Mouse (Mus musculus): Measurements from ENCODE around the gene Usp39. TPM values are rescaled to one million over a fixed set of nuclear protein-coding genes. Genes with fewer than 3 reads are reported as not detected.

Usp39 gene
- polyA plus RNA-seq, 1 experiment from 2014 or later, result 116 TPM

Other genes with a start within 250 kb of the Usp39 start
- 33.4 and 40.7 TPM in 2 replicates for gene St3gal5, start 247.6 kb downstream of the Usp39 start, polyA plus RNA-seq (2014; fragmentation: Nextera tagmentation; extraction: Ambion mirVana)
- 4.8 and 6.1 TPM in 2 replicates for gene Atoh8, start 109.6 kb downstream of the Usp39 start, polyA plus RNA-seq (2014; fragmentation: Nextera tagmentation; extraction: Ambion mirVana)
- not detected in 2 replicates for gene Sftpb, start 40.6 kb downstream of the Usp39 start, polyA plus RNA-seq (2014; fragmentation: Nextera tagmentation; extraction: Ambion mirVana)
- 15.6 and 16.1 TPM in 2 replicates for gene 0610030E20Rik, start 2.1 kb upstream of the Usp39 start, polyA plus RNA-seq (2014; fragmentation: Nextera tagmentation; extraction: Ambion mirVana)
- 6.2 and 6.5 TPM in 2 replicates for gene Tmem150a, start 10.3 kb upstream of the Usp39 start, polyA plus RNA-seq (2014; fragmentation: Nextera tagmentation; extraction: Ambion mirVana)
- gene Rnf181, start 21.8 kb upstream of the Usp39 start, polyA plus RNA-seq (2014; fragmentation: Nextera tagmentation; extraction: Ambion mirVana), result 102 TPM in 2 replicates
- gene Vamp5, start 35.3 kb upstream of the Usp39 start, polyA plus RNA-seq (2014; fragmentation: Nextera tagmentation; extraction: Ambion mirVana), result 13.4 and 15.4 TPM in 2 replicates
- 27.6 and 32.0 TPM in 2 replicates for gene Vamp8, start 45.5 kb upstream of the Usp39 start, polyA plus RNA-seq (2014; fragmentation: Nextera tagmentation; extraction: Ambion mirVana)
- 9.4 and 12.2 TPM in 2 replicates for gene Ggcx, start 69.1 kb upstream of the Usp39 start, polyA plus RNA-seq (2014; fragmentation: Nextera tagmentation; extraction: Ambion mirVana)
- 463 and 499 TPM in 2 replicates for gene Mat2a, start 94.4 kb upstream of the Usp39 start, polyA plus RNA-seq (2014; fragmentation: Nextera tagmentation; extraction: Ambion mirVana)
- gene Sh2d6, start 176.5 kb upstream of the Usp39 start, polyA plus RNA-seq (2014; fragmentation: Nextera tagmentation; extraction: Ambion mirVana), result 0.41 TPM in 1 of 2 replicates, not detected in the other
- 6.6 and 8.0 TPM in 2 replicates for gene Capg, start 199.2 kb upstream of the Usp39 start, polyA plus RNA-seq (2014; fragmentation: Nextera tagmentation; extraction: Ambion mirVana)